Mouse (Mus musculus) heart, adult 2 months (tissue): ENCODE data around the gene Tor4a. TPM values are rescaled to one million over a fixed set of nuclear protein-coding genes. Genes with fewer than 3 reads are reported as not detected.

Source experiments
- DNase-seq, 2 experiments: peaks; one replicate each; pipeline ENCODE4 v3.0.0; 2021
- H3K27ac ChIP-seq: fragments of 200-600 bp; 2 replicates; pipeline ENCODE4 v1.8.1; 2022
- H3K27me3 ChIP-seq: fragments of 200-500 bp; 2 replicates; pipeline ENCODE4 v1.6.1; 2012; ENCODE audit warnings: mild to moderate bottlenecking, low read length, inconsistent platforms, mixed read lengths; ENCODE audit not compliant: control insufficient read depth, insufficient read depth
- H3K36me3 ChIP-seq: fragments of 200-500 bp; 2 replicates; pipeline ENCODE4 v1.6.1; 2012; ENCODE audit warnings: low read length, inconsistent platforms; ENCODE audit not compliant: control insufficient read depth, insufficient read depth
- H3K4me1 ChIP-seq: fragments of 200-500 bp; 2 replicates; pipeline ENCODE4 v1.6.1; 2011; ENCODE audit warnings: low read length; ENCODE audit not compliant: control insufficient read depth, insufficient read depth
- H3K4me3 ChIP-seq: fragments of 200-600 bp; 2 replicates; pipeline ENCODE4 v1.8.1; 2022
- H3K79me2 ChIP-seq: fragments of 200-500 bp; replicated peaks from 2 replicates; pipeline ENCODE4 v1.6.1; 2012; ENCODE audit warnings: mild to moderate bottlenecking, inconsistent platforms, low read length, moderate library complexity, mixed read lengths; ENCODE audit not compliant: control insufficient read depth, insufficient read depth
- H3K9ac ChIP-seq: fragments of 200-500 bp; 2 replicates; pipeline ENCODE4 v1.6.1; 2012; ENCODE audit warnings: low read depth, mild to moderate bottlenecking, control low read depth, inconsistent platforms, low read length, mixed read lengths
- CTCF ChIP-seq: fragments of 200-600 bp; IDR thresholded peaks from 2 replicates; pipeline ENCODE4 v1.8.1; 2022; ENCODE audit warnings: antibody characterized with exemption, mild to moderate bottlenecking, moderate library complexity
- EP300 ChIP-seq: fragments of 200-500 bp; IDR thresholded peaks from 2 replicates; pipeline ENCODE4 v1.6.1; 2011; ENCODE audit warnings: low read depth, low read length, control low read depth; ENCODE audit not compliant: insufficient read depth
- POLR2A ChIP-seq: fragments of 200-500 bp; IDR thresholded peaks from 2 replicates; pipeline ENCODE4 v1.6.1; 2011; ENCODE audit warnings: mild to moderate bottlenecking, low read depth, low read length, control low read depth; ENCODE audit not compliant: insufficient read depth
- WGBS: fragments of 180-500 bp; shearing (Covaris S2); methylation state at CpG from one replicate; pipeline ENCODE4 v1.1.7; 2018; 5-methylcytosine and 5-hydroxymethylcytosine counted together
- intact Hi-C: fragments of 180-260 bp; cut with DNase I; formaldehyde crosslinking; loops from one replicate; pipeline ENCODE4 v1.15.1; 2025
- polyA plus RNA-seq: library from polyadenylated mRNA; depleted of rRNA; stranded (reverse); fragments of >200 nt; gene quantifications from 2 replicates; pipeline ENCODE4 v1.2.3, GENCODE M21; 2012
- total RNA-seq, 2 experiments: library from RNA; stranded (reverse); gene quantifications; 2 replicates each; pipeline ENCODE4 v1.2.3; 2021

The Tor4a gene
- total and polyA plus RNA-seq, 3 experiments = 4.3 to 6.8 (median 4.9) TPM

- Histone ChIP-seq H3K27me3 (no peaks in the 10 kb centered on the region), H3K36me3 (no peaks in the 10 kb centered on the region), H3K79me2 (no peaks in the 10 kb centered on the region), H3K4me1 (no peaks in the 10 kb centered on the region), H3K4me3 (no peak overlapping the region), H3K27ac (no peak overlapping the region), H3K9ac (no peak overlapping the region)
- no peak for DNase-seq
- intact Hi-C loops = no loop called here
- TF ChIP-seq CTCF (no peak), POLR2A (no peak), EP300 (no peak)
- WGBS = 54% methylated on average over 5 of the region's 5 CpGs
These were observed 38.0 kb upstream of the Tor4a start for GRCm38 (mm10) chr2:25234551-25235220.

- no peaks in the 10 kb centered on the region for H3K4me1 ChIP-seq
- no peaks in the 10 kb centered on the region for H3K36me3 ChIP-seq
- H3K4me3 ChIP-seq = no peak within 1 kb of the TSS
- no peak for DNase-seq
- H3K79me2 ChIP-seq = no peaks in the 10 kb centered on the region
- H3K9ac ChIP-seq = no peak within 1 kb of the TSS
- no peaks in the 10 kb centered on the region for H3K27me3 ChIP-seq
- no peak within 1 kb of the TSS for H3K27ac ChIP-seq
- 86% methylated on average over 3 of the region's 3 CpGs for WGBS
- TF ChIP-seq EP300 = no peak
- TF ChIP-seq CTCF = no peak
- TF ChIP-seq POLR2A = no peak
- intact Hi-C loops = no loop called here
These were observed 37.4 kb upstream of the Tor4a start, which contains the start of gene Slc34a3 for GRCm38 (mm10) chr2:25234050-25234449. Slc34a3 (minus strand) TSS chr2:25234364.

- no peaks in the 10 kb centered on the region for H3K79me2 ChIP-seq
- no peak overlapping the region for H3K27ac ChIP-seq
- H3K27me3 ChIP-seq = no peaks in the 10 kb centered on the region
- no peaks in the 10 kb centered on the region for H3K36me3 ChIP-seq
- H3K4me3 ChIP-seq = no peak overlapping the region
- WGBS = 63% methylated on average over 4 of the region's 4 CpGs
- no peak for DNase-seq
- H3K9ac ChIP-seq = no peak overlapping the region
- intact Hi-C loops = no loop called here
- H3K4me1 ChIP-seq = peaks cover 2% of the 10 kb centered on the region; the same call in 1 of the 2 replicates
- TF ChIP-seq POLR2A (no peak), EP300 (no peak), CTCF (no peak)
These were observed 36.7 kb upstream of the Tor4a start for GRCm38 (mm10) chr2:25233421-25233820.

- no peaks in the 10 kb centered on the region for H3K36me3 ChIP-seq
- no peak overlapping the region for H3K4me3 ChIP-seq
- TF ChIP-seq POLR2A (no peak), EP300 (no peak), CTCF (no peak)
- intact Hi-C loops = no loop called here
- H3K27ac ChIP-seq = no peak overlapping the region
- peaks cover 4% of the 10 kb centered on the region for H3K4me1 ChIP-seq
- H3K79me2 ChIP-seq = no peaks in the 10 kb centered on the region
- no peak overlapping the region for H3K9ac ChIP-seq
- H3K27me3 ChIP-seq = no peaks in the 10 kb centered on the region
- 60% methylated on average over 12 of the region's 12 CpGs for WGBS
- DNase-seq = no peak
These were observed 34.4 kb upstream of the Tor4a start for GRCm38 (mm10) chr2:25231038-25231437.

GRCm38 (mm10) chr2:25230581-25230980 lies 33.9 kb upstream of the Tor4a start:
- intact Hi-C loops = no loop called here
- no peak for DNase-seq
- Histone ChIP-seq H3K27ac (no peak overlapping the region), H3K27me3 (no peaks in the 10 kb centered on the region), H3K4me1 (peaks cover 4% of the 10 kb centered on the region), H3K79me2 (no peaks in the 10 kb centered on the region), H3K36me3 (no peaks in the 10 kb centered on the region; the same call in 1 of the 2 replicates), H3K9ac (no peak overlapping the region), H3K4me3 (no peak overlapping the region)
- 81% methylated on average over 7 of the region's 7 CpGs for WGBS
- TF ChIP-seq CTCF = no peak
- TF ChIP-seq POLR2A = no peak
- TF ChIP-seq EP300 = no peak

- intact Hi-C loops = loop anchor here (2.0 to 5.0 kb wide), 2 partner anchors 25 to 43 kb away; partner anchors contain the start of genes Anapc2, Ssna1 and Tmem203
- 83% methylated on average over 5 of the region's 5 CpGs for WGBS
- Histone ChIP-seq H3K4me3 (no peak overlapping the region), H3K27me3 (no peaks in the 10 kb centered on the region), H3K4me1 (peaks cover 4% of the 10 kb centered on the region), H3K36me3 (no peaks in the 10 kb centered on the region; the same call in 1 of the 2 replicates), H3K9ac (no peak overlapping the region), H3K27ac (no peak overlapping the region), H3K79me2 (no peaks in the 10 kb centered on the region)
- TF ChIP-seq EP300 = no peak
- TF ChIP-seq POLR2A = no peak
- no peak for TF ChIP-seq CTCF
- no peak for DNase-seq
These were observed 32.9 kb upstream of the Tor4a start for GRCm38 (mm10) chr2:25229582-25229981.
